ENCODE assay signal across 16 mouse cellular contexts in the genomic region with DNA sequence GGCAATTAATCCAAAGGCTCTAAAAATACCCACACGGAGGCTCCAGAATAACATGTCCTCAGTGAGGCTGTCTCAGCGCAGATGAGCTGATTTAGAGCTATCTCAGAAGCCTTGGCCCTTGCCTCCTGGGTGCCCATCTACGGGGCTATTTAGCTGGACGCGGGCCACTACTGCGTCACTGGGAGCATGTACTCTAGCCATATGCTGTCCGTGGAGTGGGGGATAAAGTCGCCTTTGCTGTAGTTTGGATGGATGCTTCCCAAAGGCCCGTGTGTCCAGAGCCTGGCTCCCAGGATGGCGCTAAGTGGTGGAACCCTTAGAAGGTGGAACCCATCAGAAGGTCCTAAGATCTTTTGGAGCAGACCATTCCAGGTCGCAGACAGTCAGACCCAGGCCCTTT. TPM values are rescaled to one million over a fixed set of nuclear protein-coding genes. Genes with fewer than 3 reads are reported as not detected.
DNase-seq lines count a peak whose midpoint lies in the region.
"Had no signal": no experiment of that assay in that cellular context is flagged by ENCODE, and none has a peak within 500 bp of the region (broad histone marks: within the 10 kb centered on the region; RNA-seq: fewer than 3 reads in every experiment).

No protein-coding gene starts in this region.

- intact Hi-C loops in heart, postnatal 10 days (cut with DNase I): no loop called here

- DNase-seq in heart, adult 11 months: peak; percentile 82
- no peak for DNase-seq in heart, postnatal 10 days
- peak; percentile 40 for DNase-seq in testis, postnatal 10 days (ENCODE audit: low spot score)
- no peak for DNase-seq in testis, postnatal 14 days (ENCODE audit: low spot score)
- peak; percentile 76 for DNase-seq in cerebellum, adult 9-10 months
- peak; percentile 48 to 50 for DNase-seq in cerebellum, postnatal 36 days
- DNase-seq in adrenal gland, adult 8-10 months: no peak
- DNase-seq in kidney, postnatal 36 days: no peak
- DNase-seq: adrenal gland, postnatal 14 days; kidney, adult 18-20 months; kidney, postnatal 25 days; lung, adult 2 months; lung, postnatal 10 days; spleen, adult 18-20 months; thymus, adult 2 months; thymus, postnatal 36 days had no signal

RNA-seq across cellular contexts. Expression of gene Fxn, which starts 34.3 kb away (rescaled TPM):
- 10 to 100 TPM; 30.9 to 31.3 TPM for total RNA-seq in heart, postnatal 10 days (2021)
- total RNA-seq in adrenal gland, adult 8-10 months (2022): 10 to 100 TPM; 10.7 to 13.5 (median 11.6) TPM

Comparison
In these comparisons a context has a peak if more than half of its experiments do, and no peak if none do; other contexts are left out.
1. DNase-seq: peak in heart, adult 11 months (single experiment), testis, postnatal 10 days (single experiment), cerebellum, adult 9-10 months (single experiment) and cerebellum, postnatal 36 days (2 of 2); none in heart, postnatal 10 days (0 of 2), testis, postnatal 14 days (single experiment), adrenal gland, adult 8-10 months (single experiment) and kidney, postnatal 36 days (0 of 2).